Comparison of ENCODE assay signal across 10 mouse cellular contexts in the genomic region with DNA sequence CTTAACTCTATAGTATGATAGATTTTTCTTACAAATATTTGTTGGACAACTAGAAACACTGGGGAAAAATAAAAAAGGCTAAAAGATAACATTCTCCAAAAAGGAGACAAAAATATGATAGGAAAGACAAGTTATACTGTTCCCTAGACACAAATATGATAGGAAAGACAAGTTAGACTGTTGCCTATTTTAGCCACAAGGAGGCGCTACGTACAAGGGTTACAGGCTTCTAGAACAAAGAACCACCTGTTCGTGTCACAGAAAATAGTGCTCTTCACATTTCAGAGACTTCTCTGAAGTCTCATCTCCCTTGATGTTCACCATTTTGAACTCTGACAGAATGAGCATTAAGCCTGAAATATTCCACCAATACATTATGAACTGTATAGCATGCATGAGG. TPM values are rescaled to one million over a fixed set of nuclear protein-coding genes. Genes with fewer than 3 reads are reported as not detected.
DNase-seq lines count a peak whose midpoint lies in the region; ATAC-seq and TF ChIP-seq lines count a peak whose summit lies in the region.
"Had no signal": no experiment of that assay in that cellular context is flagged by ENCODE, and none has a peak within 500 bp of the region (broad histone marks: within the 10 kb centered on the region; RNA-seq: fewer than 3 reads in every experiment).

No protein-coding gene starts in this region.

- no peak overlapping the region for H3K27ac ChIP-seq in gastrocnemius, adult 2 months
- no peak overlapping the region for H3K27ac ChIP-seq in thymus, adult 2 months (ENCODE audit: control insufficient read depth, insufficient read depth, low read length)
- H3K27ac ChIP-seq: embryonic facial prominence, embryonic 12.5 days had no signal

- POLR2A ChIA-PET in Patski (lab: Charles Lee): no interaction called here

- TF ChIP-seq POLR2A in thymus, adult 2 months (IDR thresholded peaks at IDR 0.05; ENCODE audit: control insufficient read depth, extremely low read depth, insufficient read depth, low read length, poor library complexity): no peak

- no peaks in the 10 kb centered on the region for H3K4me1 ChIP-seq in thymus, adult 2 months (replicated peaks; ENCODE audit: control insufficient read depth, insufficient read depth, low read length)

- H3K27me3 ChIP-seq in Patski: no peaks in the 10 kb centered on the region
- no peaks in the 10 kb centered on the region; the same call in 1 of the 2 replicates for H3K27me3 ChIP-seq in thymus, adult 2 months (ENCODE audit: control insufficient read depth, insufficient read depth, low read length)
- H3K27me3 ChIP-seq: embryonic facial prominence, embryonic 12.5 days had no signal

- ATAC-seq in Patski: no peak
- peak; percentile 60 for ATAC-seq in common myeloid progenitor, adult 5-6 weeks (replicated peaks; ENCODE audit: low read depth, poor library complexity, severe bottlenecking)

- in situ Hi-C loops in Patski (cut with MboI; ENCODE audit: low pct_unique_long_range_greater_than_20kb): loop anchor here (10.0 kb wide), 1 partner anchor 255 kb away; the partner anchor contains the start of gene Lactbl1

- CTCF ChIA-PET in Patski (lab: Charles Lee): no interaction called here

- intact Hi-C loops in gastrocnemius, adult 2 months (cut with DNase I): loop anchor here (1.0 kb wide), 1 partner anchor 252 kb away; no protein-coding TSS in a partner anchor

- WGBS in thymus, adult 2 months: 0% methylated on average over 3 of the region's 3 CpGs

- H3K36me3 ChIP-seq in thymus, adult 2 months (ENCODE audit: control insufficient read depth, insufficient read depth, low read length): no peaks in the 10 kb centered on the region
- H3K36me3 ChIP-seq: embryonic facial prominence, embryonic 12.5 days had no signal

- no peak for DNase-seq in gastrocnemius, adult 2 months
- DNase-seq in gastrocnemius, postnatal 25 days: no peak
- DNase-seq in 3T3-L1 (ENCODE audit: low read depth, low spot score) (peak; percentile 87), Patski (ENCODE audit: low read depth, low spot score) (no peak)
- DNase-seq in layer of hippocampus, adult 8-10 months (ENCODE audit: low spot score in 2 of 2): peak; percentile 43 to 53
- DNase-seq in mesoderm, embryonic 11.5 days (ENCODE audit: low read depth, low spot score): peak; percentile 84
- DNase-seq in thymus, adult 2 months: peak; percentile 74

- peak; percentile 80 for TF ChIP-seq CTCF in gastrocnemius, adult 2 months (IDR thresholded peaks at IDR 0.05)
- TF ChIP-seq CTCF in Patski (IDR thresholded peaks at IDR 0.05): peak; percentile 49
- no peak for TF ChIP-seq CTCF in thymus, adult 2 months (IDR thresholded peaks at IDR 0.05; ENCODE audit: borderline replicate concordance, control insufficient read depth, extremely low read depth, insufficient read depth, low read length, poor library complexity)

- no peak overlapping the region for H3K4me3 ChIP-seq in gastrocnemius, adult 2 months
- H3K4me3 ChIP-seq in thymus, adult 2 months (ENCODE audit: control insufficient read depth, insufficient read depth, low read length): no peak overlapping the region
- H3K4me3 ChIP-seq: embryonic facial prominence, embryonic 12.5 days had no signal

RNA-seq across cellular contexts. Expression of gene Htr1d, which starts 53.6 kb away (rescaled TPM):
- total RNA-seq in gastrocnemius, adult 2 months (2021): not detected
- total RNA-seq in gastrocnemius, postnatal 25 days (2021): not detected
- polyA plus RNA-seq in Patski (2021): 0.05 TPM
- total RNA-seq in common myeloid progenitor, adult 5-6 weeks (2017): not detected in 2 replicates
- under 1 TPM; 0.14 to 0.76 (median 0.28) TPM for total RNA-seq in layer of hippocampus, adult 8-10 months (2022)
- 0.24 and 0.57 TPM in 2 replicates for polyA plus RNA-seq in thymus, adult 2 months (2012; rRNA removed)
- polyA plus RNA-seq: lung, embryonic 16.5 days had no signal

RNA-seq across cellular contexts. Expression of gene Hnrnpr, which starts 59.0 kb away (rescaled TPM):
- total RNA-seq in gastrocnemius, adult 2 months (2021): 10 to 100 TPM; 20.9 to 27.0 TPM
- 10 to 100 TPM; 19.7 to 20.1 TPM for total RNA-seq in gastrocnemius, postnatal 25 days (2021)
- polyA plus RNA-seq in Patski (2021): 70.2 TPM
- 225 and 262 TPM in 2 replicates for total RNA-seq in common myeloid progenitor, adult 5-6 weeks (2017)
- 100 to 1,000 TPM in 1 of 4 experiments, 10 to 100 TPM in 3; 76.5 to 101 (median 87.2) TPM for total RNA-seq in layer of hippocampus, adult 8-10 months (2022)
- 21.0 and 21.5 TPM in 2 replicates for polyA plus RNA-seq in thymus, adult 2 months (2012; rRNA removed)

Comparison
In these comparisons a context has a peak if more than half of its experiments do, and no peak if none do; other contexts are left out.
1. DNase-seq: peak in 3T3-L1 (single experiment), layer of hippocampus, adult 8-10 months (2 of 2), mesoderm, embryonic 11.5 days (single experiment) and thymus, adult 2 months (single experiment); none in gastrocnemius, adult 2 months (single experiment), gastrocnemius, postnatal 25 days (single experiment) and Patski (single experiment).